Mouse (Mus musculus) G1E (cell line): ENCODE measurements around the gene Rbm28. TPM values are rescaled to one million over a fixed set of nuclear protein-coding genes. Genes with fewer than 3 reads are reported as not detected.

Experiments
- ATAC-seq: 2 replicates; pipeline ENCODE4 v1.8.0; 2016; ENCODE audit warnings: mild to moderate bottlenecking; ENCODE audit not compliant: insufficient number of reproducible peaks, poor library complexity, low FRiP score, severe bottlenecking; ENCODE audit errors: extremely low read depth
- DNase-seq: peaks from one replicate; pipeline ENCODE4 v3.0.0; 2012; ENCODE audit warnings: low spot score
- H3K27me3 ChIP-seq: 2 replicates; pipeline ENCODE4 v1.6.1; 2012; ENCODE audit warnings: mild to moderate bottlenecking, low read length, inconsistent platforms; ENCODE audit not compliant: insufficient read depth
- H3K36me3 ChIP-seq: replicated peaks from 2 replicates; pipeline ENCODE3; 2012; ENCODE audit warnings: mild to moderate bottlenecking, inconsistent platforms
- H3K4me1 ChIP-seq: 2 replicates; pipeline ENCODE4 v1.6.1; 2012; ENCODE audit warnings: low read depth, low read length, inconsistent platforms, mixed read lengths; ENCODE audit not compliant: insufficient read depth
- H3K4me3 ChIP-seq: 2 replicates; pipeline ENCODE4 v1.5.1; 2012; ENCODE audit warnings: low read depth, mild to moderate bottlenecking, inconsistent platforms, low read length, moderate library complexity, mixed read lengths
- H3K9me3 ChIP-seq: replicated peaks from 2 replicates; pipeline ENCODE4 v1.6.1; 2012; ENCODE audit warnings: inconsistent platforms
- CTCF ChIP-seq: IDR thresholded peaks from 2 replicates; pipeline ENCODE4 v1.5.1; 2012; ENCODE audit warnings: low read depth, low read length, inconsistent platforms, mixed read lengths
- GATA1 ChIP-seq: IDR thresholded peaks from 2 replicates; pipeline ENCODE4 v1.6.1; 2012; ENCODE audit warnings: borderline replicate concordance, low read length, inconsistent platforms, mixed read lengths
- GATA2 ChIP-seq: IDR thresholded peaks from 2 replicates; pipeline ENCODE4 v1.6.1; 2012; ENCODE audit warnings: low read depth, low read length, inconsistent platforms, borderline replicate concordance
- POLR2AphosphoS5 ChIP-seq: IDR thresholded peaks from 2 replicates; pipeline ENCODE4 v1.6.1; 2012; ENCODE audit warnings: low read depth, low read length, inconsistent platforms; ENCODE audit not compliant: insufficient replicate concordance
- TAL1 ChIP-seq: conservative IDR thresholded peaks from 2 replicates; pipeline ENCODE4 v1.6.1; 2012; ENCODE audit warnings: low read depth, low read length, inconsistent platforms, mixed read lengths
- polyA plus RNA-seq: library from polyadenylated mRNA; stranded (reverse); fragments of >175 nt; gene quantifications from 2 replicates; pipeline ENCODE4 v1.2.3, GENCODE M21; 2012
- total RNA-seq, 2 experiments: library from RNA; stranded (forward) in 1 of 2; stranded (reverse) in 1 of 2; fragments of 200-1000 nt in 1 of 2; fragments of >200 nt in 1 of 2; fragmentation: Nextera tagmentation in 1 of 2; gene quantifications; 2 replicates each; pipeline ENCODE4 v1.2.3; 2014 to 2017

Rbm28 gene
- total and polyA plus RNA-seq, 3 experiments, result 19.1 to 61.0 (median 59.1) TPM

GRCm38 (mm10) chr6:29087921-29088709, 76.7 kb downstream of the Rbm28 start:
- no peaks in the 10 kb centered on the region for H3K4me1 ChIP-seq
- TF ChIP-seq POLR2AphosphoS5, result no peak
- TF ChIP-seq TAL1, result no peak
- TF ChIP-seq CTCF, result no peak
- no peak for TF ChIP-seq GATA2
- TF ChIP-seq GATA1, result no peak

DNA sequence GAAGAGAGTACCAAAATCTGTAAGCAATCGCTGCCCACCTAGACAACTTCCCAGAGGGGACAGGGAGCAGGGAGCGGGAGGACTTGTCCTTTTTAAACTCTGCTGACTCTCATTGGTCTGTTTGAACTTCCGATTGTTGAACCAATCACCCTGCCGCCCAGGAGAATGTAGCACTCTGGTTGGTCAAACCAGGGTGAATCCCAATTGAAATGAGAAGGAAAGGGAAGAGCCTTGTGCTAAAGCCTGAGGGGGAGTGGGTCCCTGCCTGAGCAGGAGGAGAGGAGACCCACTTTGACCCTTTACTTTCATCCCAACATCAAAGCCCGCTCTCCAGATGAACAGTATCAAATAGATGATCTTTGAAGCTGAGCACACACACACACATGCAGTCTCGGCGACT, 80.4 kb downstream of the Rbm28 start:
- no peak overlapping the region for H3K4me3 ChIP-seq
- no peaks in the 10 kb centered on the region for H3K9me3 ChIP-seq
- ATAC-seq, result no peak
- TF ChIP-seq POLR2AphosphoS5 (no peak), GATA2 (no peak), CTCF (no peak), GATA1 (no peak), TAL1 (no peak)
- H3K36me3 ChIP-seq, result no peaks in the 10 kb centered on the region
- DNase-seq, result no peak
- no peaks in the 10 kb centered on the region for H3K4me1 ChIP-seq
- H3K27me3 ChIP-seq, result peaks cover 6% of the 10 kb centered on the region

More at GRCm38 (mm10) chr6:29087921-29088709, 76.7 kb downstream of the Rbm28 start:
- H3K36me3 ChIP-seq, result no peaks in the 10 kb centered on the region
- H3K27me3 ChIP-seq, result peaks cover 4% of the 10 kb centered on the region
- no peaks in the 10 kb centered on the region for H3K9me3 ChIP-seq
- ATAC-seq (no peak), DNase-seq (no peak)
- no peak overlapping the region for H3K4me3 ChIP-seq

- Histone ChIP-seq H3K9me3 (no peaks in the 10 kb centered on the region), H3K36me3 (no peaks in the 10 kb centered on the region), H3K4me3 (no peak overlapping the region), H3K4me1 (no peaks in the 10 kb centered on the region), H3K27me3 (peaks cover 5% of the 10 kb centered on the region)
- ATAC-seq (no peak), DNase-seq (no peak)
- TF ChIP-seq TAL1 (no peak), GATA2 (no peak), GATA1 (no peak), CTCF (no peak), POLR2AphosphoS5 (no peak)
Measured at GRCm38 (mm10) chr6:29082776-29083354, 81.9 kb downstream of the Rbm28 start.

DNA sequence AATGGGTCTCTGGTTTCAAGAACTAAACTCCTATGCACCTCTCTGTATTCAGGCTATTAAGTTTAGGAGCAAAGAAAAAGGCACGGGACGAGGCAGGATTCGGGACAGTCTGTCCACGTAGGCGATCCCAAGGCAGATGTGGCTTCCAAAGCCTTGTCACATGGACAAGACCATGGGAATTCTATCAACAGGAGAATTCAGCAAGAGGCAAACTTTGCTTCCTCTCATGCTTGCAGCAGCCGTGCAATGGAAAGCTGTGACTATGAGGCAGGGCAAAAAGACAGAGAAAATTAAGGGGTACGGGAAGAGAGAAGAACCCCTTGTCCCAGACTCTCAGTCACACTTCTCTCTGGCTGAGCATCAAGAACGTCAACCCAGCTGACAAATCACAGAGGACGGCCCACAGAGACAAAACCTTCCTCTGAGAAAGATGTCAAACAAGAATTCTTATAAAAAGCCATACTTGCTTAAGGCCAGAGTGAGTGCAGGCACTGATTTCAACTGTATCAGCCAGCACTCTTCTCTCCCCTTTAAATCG, 82.9 kb downstream of the Rbm28 start:
- TF ChIP-seq GATA2, result no peak
- TF ChIP-seq CTCF, result no peak
- no peak for TF ChIP-seq POLR2AphosphoS5
- TF ChIP-seq TAL1, result no peak
- no peak for TF ChIP-seq GATA1
- no peak for DNase-seq
- H3K36me3 ChIP-seq, result no peaks in the 10 kb centered on the region
- peaks cover 3% of the 10 kb centered on the region for H3K27me3 ChIP-seq
- no peak for ATAC-seq
- H3K9me3 ChIP-seq, result no peaks in the 10 kb centered on the region
- H3K4me1 ChIP-seq, result no peaks in the 10 kb centered on the region
- no peak overlapping the region for H3K4me3 ChIP-seq

- ATAC-seq (no peak), DNase-seq (no peak)
- Histone ChIP-seq H3K36me3 (no peaks in the 10 kb centered on the region), H3K4me1 (no peaks in the 10 kb centered on the region), H3K4me3 (no peak overlapping the region), H3K9me3 (no peaks in the 10 kb centered on the region), H3K27me3 (peaks cover 3% of the 10 kb centered on the region)
- no peak for TF ChIP-seq GATA2
- no peak for TF ChIP-seq GATA1
- TF ChIP-seq POLR2AphosphoS5, result no peak
- no peak for TF ChIP-seq TAL1
- no peak for TF ChIP-seq CTCF
Measured at GRCm38 (mm10) chr6:29079291-29079690, 85.5 kb downstream of the Rbm28 start.

DNA sequence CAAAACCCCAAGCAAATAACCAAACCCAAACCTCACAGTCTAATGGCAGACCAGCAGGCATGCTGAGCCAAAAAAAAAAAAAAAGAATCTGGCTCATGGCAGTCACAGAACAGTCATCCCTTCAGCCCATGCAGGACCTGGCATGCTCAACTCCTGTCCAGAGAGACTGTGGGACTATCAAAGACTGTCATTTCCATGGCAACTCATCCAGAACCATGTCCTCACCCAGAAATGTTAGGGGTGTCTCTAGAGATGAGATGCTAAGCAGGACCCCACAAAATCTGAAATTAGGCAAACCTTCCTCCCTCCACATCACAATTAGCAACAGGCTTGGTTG, 90.7 kb downstream of the Rbm28 start:
- ATAC-seq (no peak), DNase-seq (no peak)
- no peaks in the 10 kb centered on the region for H3K36me3 ChIP-seq
- TF ChIP-seq CTCF (no peak), POLR2AphosphoS5 (no peak), GATA2 (no peak), GATA1 (no peak), TAL1 (no peak)
- peaks cover 11% of the 10 kb centered on the region; the same call in 1 of the 2 replicates for H3K27me3 ChIP-seq
- H3K9me3 ChIP-seq, result no peaks in the 10 kb centered on the region
- no peaks in the 10 kb centered on the region for H3K4me1 ChIP-seq
- no peak overlapping the region for H3K4me3 ChIP-seq

Other genes starting within 250 kb of the Rbm28 start
- not detected in 2 replicates for gene Lep, start 104.8 kb downstream of the Rbm28 start, total RNA-seq (2014; fragmentation: Nextera tagmentation)
- gene Lep, start 104.8 kb downstream of the Rbm28 start, total RNA-seq (2017), result 0.11 and 0.12 TPM in 2 replicates
- gene Lep, start 104.8 kb downstream of the Rbm28 start, polyA plus RNA-seq, result not detected in 2 replicates
- gene Prrt4, start 14.6 kb upstream of the Rbm28 start, total RNA-seq (2014; fragmentation: Nextera tagmentation), result not detected in 2 replicates
- 0.05 and 0.06 TPM in 2 replicates for gene Prrt4, start 14.6 kb upstream of the Rbm28 start, total RNA-seq (2017)
- gene Prrt4, start 14.6 kb upstream of the Rbm28 start, polyA plus RNA-seq, result not detected in 2 replicates
- 2.6 and 2.9 TPM in 2 replicates for gene Impdh1, start 51.4 kb upstream of the Rbm28 start, total RNA-seq (2014; fragmentation: Nextera tagmentation)
- 7.2 and 9.2 TPM in 2 replicates for gene Impdh1, start 51.4 kb upstream of the Rbm28 start, total RNA-seq (2017)
- 40.6 and 55.1 TPM in 2 replicates for gene Impdh1, start 51.4 kb upstream of the Rbm28 start, polyA plus RNA-seq
- gene Hilpda, start 107.5 kb upstream of the Rbm28 start, total RNA-seq (2014; fragmentation: Nextera tagmentation), result 7.8 and 16.3 TPM in 2 replicates
- gene Hilpda, start 107.5 kb upstream of the Rbm28 start, total RNA-seq (2017), result 31.1 and 34.4 TPM in 2 replicates
- 36.0 and 43.0 TPM in 2 replicates for gene Hilpda, start 107.5 kb upstream of the Rbm28 start, polyA plus RNA-seq
- gene Fam71f2, start 114.6 kb upstream of the Rbm28 start, total RNA-seq (2014; fragmentation: Nextera tagmentation), result 1.7 and 4.4 TPM in 2 replicates
- 0.33 and 0.70 TPM in 2 replicates for gene Fam71f2, start 114.6 kb upstream of the Rbm28 start, total RNA-seq (2017)
- gene Fam71f2, start 114.6 kb upstream of the Rbm28 start, polyA plus RNA-seq, result not detected in 2 replicates
- not detected in 2 replicates for gene Fam71f1, start 154.1 kb upstream of the Rbm28 start, total RNA-seq (2014; fragmentation: Nextera tagmentation)
- 0.16 and 0.35 TPM in 2 replicates for gene Fam71f1, start 154.1 kb upstream of the Rbm28 start, total RNA-seq (2017)
- gene Fam71f1, start 154.1 kb upstream of the Rbm28 start, polyA plus RNA-seq, result not detected in 2 replicates
- gene Calu, start 183.1 kb upstream of the Rbm28 start, total RNA-seq (2014; fragmentation: Nextera tagmentation), result 62.8 and 71.9 TPM in 2 replicates
- gene Calu, start 183.1 kb upstream of the Rbm28 start, total RNA-seq (2017), result 107 and 113 TPM in 2 replicates
- gene Calu, start 183.1 kb upstream of the Rbm28 start, polyA plus RNA-seq, result 15.6 and 25.4 TPM in 2 replicates
- gene Opn1sw, start 223.5 kb upstream of the Rbm28 start, total RNA-seq (2014; fragmentation: Nextera tagmentation), result not detected in 2 replicates
- gene Opn1sw, start 223.5 kb upstream of the Rbm28 start, total RNA-seq (2017), result 0.27 TPM in 1 of 2 replicates, not detected in the other
- not detected in 2 replicates for gene Opn1sw, start 223.5 kb upstream of the Rbm28 start, polyA plus RNA-seq
- gene Ccdc136, start 231.3 kb upstream of the Rbm28 start, total RNA-seq (2014; fragmentation: Nextera tagmentation), result not detected in 2 replicates
- gene Ccdc136, start 231.3 kb upstream of the Rbm28 start, total RNA-seq (2017), result 0.11 and 0.23 TPM in 2 replicates
- gene Ccdc136, start 231.3 kb upstream of the Rbm28 start, polyA plus RNA-seq, result 0.02 and 0.04 TPM in 2 replicates